Mouse (Mus musculus) thymus, postnatal 4 days (tissue): ENCODE data around the gene Acot2.
A peak's percentile ranks its signal among the peaks of the same experiment; 100 is the strongest.
"Not testable (repeated sequence)": the region's sequence is repeated elsewhere in the genome, so short reads cannot be mapped to it uniquely, and the experiment has no call there.

ENCODE experiments used
- DNase-seq: peaks from one replicate; pipeline ENCODE4 v3.0.0; 2021

Acot2 gene

DNA sequence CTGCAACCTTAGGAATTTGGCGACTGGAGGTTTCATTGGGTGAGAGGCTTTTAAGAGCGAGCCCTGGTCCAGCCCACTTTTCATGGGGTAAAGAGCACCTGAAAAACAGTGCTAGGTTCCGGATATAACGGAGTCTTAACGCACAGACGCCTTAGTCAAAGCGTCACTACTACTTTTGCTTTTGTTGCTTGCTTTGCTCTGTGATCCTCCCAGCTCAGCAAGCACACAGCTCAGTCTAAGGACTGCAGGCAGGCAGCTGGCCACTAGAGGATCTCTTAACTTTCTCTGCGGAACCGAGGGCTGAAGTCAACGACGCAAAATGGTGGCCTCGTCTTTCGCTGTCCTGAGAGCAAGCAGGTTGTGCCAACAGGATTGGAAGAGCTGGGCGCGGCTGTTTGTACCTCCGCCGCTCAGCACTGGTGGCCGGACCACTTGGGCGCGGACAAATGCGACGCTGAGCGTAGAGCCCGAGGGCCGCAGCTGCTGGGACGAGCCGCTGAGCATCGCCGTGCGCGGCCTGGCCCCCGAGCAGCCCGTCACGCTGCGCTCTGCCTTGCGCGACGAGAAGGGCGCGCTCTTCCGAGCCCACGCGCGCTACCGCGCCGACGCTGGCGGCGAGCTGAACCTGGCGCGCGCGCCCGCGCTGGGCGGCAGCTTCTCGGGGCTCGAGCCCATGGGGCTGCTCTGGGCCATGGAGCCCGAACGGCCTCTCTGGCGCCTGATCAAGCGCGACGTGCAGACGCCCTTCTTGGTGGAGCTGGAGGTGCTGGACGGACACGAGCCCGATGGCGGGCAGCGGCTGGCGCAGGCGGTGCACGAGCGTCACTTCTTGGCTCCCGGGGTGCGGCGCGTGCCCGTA, at the start of gene Acot2:
Acot2 (plus strand) TSS at position 279 of the 859 bp plus-strand sequence.
- peak; percentile 84 for DNase-seq

DNA sequence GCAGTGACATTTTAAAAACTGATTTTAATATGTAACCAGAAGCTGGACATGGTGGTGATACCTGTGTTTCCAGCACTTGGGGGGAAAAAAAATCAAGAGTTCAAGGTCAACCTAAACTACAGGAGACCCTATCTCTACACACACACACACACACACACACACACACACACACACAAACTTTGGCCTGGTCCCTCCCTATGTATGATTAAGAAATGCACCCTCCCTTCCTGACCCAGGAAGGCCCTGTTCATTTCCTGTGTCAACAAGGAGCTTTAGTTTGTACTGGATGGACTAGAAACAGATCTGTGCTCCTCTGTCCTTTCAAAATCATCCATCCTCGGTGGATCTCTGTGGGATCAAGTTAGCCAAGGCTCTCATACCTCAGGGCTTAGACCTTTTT, 49.1 kb upstream of the Acot2 start:
- DNase-seq = not testable (repeated sequence)

DNA sequence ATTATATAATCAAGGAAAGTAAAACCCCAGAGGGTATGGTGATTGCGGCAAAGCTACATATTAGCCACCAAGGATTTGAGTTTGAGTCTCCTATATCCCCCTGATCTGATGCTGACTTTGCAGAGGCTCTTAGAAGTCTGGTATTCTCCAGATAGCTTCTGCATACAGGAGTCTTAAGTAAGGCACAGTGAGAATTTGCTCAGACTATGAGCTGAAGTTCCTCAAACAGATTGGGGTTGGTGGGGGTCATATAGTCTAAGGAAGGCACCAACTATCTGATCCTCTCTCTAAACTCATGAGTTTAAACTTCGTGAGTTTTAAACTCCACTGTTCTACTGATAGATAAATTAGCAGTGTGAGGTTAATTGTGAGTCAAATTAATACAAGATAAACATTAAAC, 48.3 kb upstream of the Acot2 start:
- DNase-seq = no peak

DNA sequence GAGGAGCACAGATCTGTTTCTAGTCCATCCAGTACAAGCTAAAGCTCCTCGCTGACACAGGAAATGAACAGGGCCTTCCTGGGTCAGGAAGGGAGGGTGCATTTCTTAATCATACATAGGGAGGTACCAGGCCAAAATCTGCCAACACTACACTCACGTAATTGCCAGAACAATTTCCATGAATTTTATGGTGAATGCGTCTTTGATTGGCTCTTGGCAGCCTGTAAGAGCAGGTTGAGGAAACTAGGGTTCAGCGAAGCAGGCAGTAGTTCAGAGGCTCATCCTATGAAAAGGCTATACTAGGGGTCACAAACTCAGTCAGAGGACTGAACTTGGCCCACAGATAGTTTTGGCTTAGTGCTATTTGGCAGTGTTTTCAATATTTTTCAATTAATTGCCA, 47.6 kb upstream of the Acot2 start:
- DNase-seq = no peak

DNA sequence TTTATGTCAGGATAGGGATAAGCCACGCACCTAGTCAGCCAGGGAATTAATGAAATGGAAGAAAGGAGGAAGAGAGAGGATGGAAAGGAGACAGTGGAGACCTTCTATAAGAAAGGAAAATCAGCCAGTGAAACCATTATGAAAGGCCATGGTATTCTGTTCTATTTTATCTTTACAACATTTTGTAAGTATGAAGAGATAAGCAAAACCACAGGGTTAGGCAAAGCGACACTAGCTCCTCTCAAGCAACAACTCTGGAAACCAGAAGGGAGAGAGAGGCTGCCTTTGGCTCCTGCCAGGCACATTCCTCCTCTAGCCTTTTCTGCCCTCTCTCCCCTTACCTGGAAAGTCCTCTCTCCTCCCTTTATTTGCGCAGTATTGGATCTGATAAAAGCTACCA, 45.7 kb upstream of the Acot2 start:
- no peak for DNase-seq

DNA sequence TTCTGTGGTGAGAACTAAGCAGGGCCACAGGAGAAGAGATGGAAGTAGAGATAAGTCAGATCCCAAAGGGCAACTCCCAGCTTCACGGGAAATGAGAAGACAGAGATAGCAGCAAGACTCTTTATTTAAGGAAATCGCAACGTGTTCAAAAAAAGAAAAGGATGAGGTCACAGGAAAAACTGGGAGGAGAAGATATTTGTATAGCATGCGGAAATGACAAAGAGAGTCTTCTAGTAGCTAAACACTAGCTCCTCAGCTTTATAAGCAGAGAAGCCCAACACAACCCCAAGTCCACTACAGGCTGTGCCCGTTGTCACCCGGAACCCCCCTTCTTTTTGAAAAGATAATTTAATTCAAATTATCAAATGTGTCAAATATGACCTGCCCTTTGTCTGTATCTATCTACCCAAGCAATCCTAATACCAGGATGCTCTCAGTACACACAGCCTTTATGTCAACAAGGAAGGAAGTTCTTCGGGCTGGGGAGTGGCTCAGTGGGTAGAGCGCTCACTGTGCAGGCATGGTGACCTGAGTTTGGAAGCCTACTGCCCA, 40.3 kb upstream of the Acot2 start:
- DNase-seq = no peak

DNA sequence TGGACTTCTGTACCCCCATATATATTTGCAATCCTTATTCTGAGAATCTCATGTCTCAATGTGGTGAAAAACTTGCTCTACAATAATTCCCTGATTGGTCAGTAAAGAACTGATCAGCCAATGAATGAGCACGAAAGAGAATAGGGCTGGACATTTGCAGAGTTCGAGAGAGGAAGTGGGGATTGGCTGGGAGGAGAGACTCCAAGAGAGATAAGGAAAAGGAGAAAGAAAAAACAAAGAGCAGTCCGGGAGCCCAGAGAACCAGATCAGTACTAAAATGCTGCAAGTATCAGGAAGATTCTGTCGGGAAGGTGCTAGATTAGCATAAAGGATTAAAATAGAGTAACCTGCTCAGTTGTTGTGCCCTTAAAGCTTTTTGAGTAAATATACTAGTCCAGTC, 38.6 kb upstream of the Acot2 start:
- DNase-seq = no peak

DNA sequence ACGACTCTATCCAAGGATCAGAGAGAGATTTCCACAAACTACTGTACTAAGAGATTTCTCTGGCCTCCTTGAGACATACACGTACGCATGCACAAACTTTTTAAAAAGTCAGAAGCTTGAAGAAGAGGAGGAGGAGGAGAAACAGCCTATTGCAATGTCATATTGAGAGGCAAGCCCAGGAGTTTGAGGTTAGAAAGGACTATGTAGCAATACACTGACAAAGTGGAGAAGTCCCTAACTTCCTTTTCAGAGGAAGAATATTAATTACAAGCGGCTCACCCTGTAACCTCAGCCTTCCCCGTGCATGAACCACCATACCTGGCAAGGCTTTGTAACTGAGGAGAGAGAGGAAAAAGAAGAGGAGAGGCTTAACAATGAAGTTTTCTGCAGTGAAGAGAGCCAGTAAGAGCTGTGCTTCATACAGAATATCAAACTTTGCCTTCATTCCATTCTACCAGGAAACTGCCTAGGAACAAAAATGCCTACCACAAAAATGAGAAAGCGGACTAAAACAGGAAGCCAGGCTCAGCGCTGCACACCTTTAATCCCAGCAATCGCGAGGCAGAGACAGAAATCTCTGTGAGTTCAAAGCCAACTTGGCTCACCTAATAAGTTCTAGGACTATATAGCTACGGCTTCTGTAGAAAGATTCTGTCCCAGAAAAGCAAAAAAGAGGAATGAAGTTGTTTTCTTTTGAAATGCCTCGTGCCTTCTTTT, 37.7 kb upstream of the Acot2 start:
- DNase-seq = peak; percentile 18

DNA sequence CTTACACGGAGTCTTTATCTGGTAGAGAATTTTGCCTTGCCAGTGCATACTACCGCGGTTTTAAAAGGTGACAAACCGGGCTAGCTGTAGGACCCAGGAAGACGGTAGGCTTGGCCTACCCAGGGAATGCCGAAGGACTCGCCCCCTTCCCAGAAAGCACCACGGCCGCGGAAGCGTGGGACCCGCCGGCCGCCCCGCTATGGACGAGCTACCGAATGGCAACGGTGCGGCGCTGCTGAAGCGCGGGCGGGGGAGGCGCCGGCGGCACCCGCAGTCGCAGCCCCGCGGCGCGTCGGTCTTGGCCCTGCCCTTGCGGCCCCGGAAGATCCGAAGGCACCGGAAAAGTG, 37.2 kb upstream of the Acot2 start, which contains the start of gene Riox1:
Riox1 (plus strand) TSS at position 116 of the 347 bp plus-strand sequence.
- DNase-seq = peak; percentile 84

DNA sequence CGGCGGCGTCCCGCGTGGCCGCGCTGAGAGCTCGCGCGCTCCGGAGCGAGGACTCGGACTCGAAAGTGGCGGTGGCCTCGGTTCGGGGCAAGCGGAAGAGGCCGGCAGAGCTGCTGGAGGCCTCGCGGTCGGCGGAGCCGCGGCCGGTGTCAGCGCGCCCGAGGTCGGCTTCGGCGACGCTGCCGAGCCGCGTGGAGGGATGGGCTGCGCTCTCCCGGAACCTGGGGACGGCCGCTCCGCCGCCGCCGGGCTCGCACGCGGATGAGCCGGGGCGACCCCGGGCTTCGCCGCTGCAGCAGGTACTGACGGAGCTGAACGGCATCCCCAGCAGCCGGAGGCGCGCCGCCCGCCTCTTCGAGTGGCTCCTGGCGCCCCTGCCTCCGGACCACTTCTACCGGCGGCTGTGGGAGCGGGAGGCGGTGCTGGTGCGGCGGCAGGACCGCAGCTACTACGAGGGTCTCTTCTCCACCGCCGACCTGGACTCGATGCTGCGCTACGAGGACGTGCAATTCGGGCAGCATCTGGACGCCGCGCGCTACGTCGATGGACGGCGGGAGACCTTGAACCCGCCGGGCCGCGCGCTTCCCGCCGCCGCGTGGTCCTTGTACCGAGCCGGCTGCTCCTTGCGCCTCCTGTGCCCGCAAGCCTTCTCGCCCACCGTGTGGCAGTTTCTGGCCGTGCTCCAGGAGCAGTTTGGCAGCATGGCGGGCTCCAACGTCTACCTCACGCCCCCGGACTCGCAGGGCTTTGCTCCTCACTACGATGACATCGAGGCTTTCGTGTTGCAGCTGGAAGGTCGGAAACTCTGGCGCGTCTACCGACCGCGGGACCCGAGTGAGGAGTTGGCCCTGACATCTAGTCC, 36.6 kb upstream of the Acot2 start:
- peak; percentile 71 for DNase-seq

DNA sequence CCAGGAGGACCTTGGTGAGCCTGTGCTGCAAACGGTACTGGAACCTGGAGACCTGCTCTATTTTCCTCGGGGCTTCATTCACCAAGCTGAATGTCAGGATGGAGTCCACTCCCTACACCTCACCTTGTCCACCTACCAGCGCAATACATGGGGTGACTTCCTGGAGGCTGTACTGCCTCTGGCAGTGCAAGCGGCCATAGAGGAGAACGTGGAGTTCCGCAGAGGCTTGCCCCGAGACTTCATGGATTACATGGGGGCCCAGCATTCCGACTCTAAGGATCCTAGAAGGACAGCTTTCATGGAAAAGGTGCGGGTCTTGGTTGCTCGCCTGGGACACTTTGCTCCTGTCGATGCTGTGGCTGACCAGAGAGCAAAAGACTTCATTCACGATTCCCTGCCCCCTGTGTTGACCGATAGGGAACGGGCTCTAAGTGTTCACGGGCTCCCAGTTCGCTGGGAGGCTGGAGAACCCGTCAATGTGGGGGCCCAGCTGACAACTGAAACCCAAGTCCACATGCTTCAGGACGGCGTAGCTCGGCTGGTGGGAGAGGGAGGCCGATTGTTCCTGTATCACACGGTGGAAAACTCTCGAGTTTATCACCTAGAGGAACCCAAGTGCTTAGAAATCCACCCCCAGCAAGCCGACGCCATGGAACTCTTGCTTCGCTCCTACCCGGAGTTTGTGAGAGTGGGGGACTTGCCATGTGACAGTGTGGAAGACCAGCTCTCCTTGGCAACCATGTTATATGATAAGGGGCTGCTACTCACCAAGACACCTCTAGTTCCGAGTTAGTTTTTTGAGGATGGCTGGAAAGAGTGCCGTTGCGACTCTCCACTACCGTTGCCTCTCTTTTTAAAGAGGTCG, 35.7 kb upstream of the Acot2 start:
- DNase-seq = no peak

DNA sequence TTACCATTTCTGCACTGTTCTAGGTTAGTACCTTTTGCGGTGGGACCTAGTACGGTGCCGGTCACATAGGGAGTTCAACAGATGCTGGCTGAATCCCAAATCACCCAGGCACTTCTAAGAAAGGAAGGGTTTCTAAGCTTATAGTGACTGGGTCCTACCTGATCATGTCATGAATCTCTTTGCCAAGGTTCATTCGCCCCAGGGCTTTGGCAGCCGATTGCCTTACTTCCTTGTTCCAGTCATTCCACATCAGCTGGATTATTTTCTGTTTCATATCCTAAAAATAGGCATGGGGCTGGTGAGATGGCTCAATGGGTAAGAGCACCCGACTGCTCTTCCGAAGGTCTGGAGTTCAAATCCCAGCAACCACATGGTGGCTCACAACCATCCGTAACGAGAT, 29.4 kb upstream of the Acot2 start:
- DNase-seq = no peak

DNA sequence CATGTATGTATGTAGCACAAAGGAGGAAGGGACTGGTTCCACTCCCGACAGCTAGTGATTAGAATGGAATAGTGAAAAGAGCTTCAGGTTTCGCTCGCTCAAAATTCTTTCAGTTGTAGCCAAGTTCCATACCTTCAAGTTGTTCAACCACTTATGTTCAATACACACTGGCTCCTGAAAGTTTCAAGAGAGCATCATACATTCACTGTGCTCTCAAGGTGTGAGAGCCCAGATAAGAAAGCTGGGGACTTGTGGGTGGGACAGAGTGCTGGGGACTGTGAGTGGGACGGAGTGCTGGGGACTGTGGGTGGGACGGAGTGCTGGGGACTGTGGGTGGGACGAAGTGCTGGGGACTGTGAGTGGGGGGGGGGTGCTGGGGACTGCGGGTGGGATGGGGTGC, 22.4 kb upstream of the Acot2 start:
- DNase-seq = no peak

DNA sequence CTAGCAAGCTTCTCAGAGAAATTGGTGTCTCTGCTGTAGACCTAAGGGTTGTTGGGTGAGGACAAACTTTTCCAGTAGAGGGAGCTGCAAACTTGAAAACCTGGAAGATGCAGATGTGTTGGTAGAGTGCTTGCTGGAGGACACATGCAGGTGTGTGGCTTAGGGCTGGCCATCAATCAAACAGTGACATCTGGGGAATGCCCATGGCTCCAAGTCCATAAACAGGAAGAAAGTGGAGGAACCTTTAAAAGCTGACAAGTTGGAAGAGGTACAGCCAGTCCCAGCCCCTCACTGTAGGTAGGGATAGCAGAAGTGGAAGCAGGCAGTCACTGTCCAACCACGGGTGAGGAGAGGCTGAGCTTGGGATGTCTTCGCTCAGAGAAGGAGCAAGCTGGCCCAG, 15.5 kb upstream of the Acot2 start:
- peak; percentile 39 for DNase-seq

DNA sequence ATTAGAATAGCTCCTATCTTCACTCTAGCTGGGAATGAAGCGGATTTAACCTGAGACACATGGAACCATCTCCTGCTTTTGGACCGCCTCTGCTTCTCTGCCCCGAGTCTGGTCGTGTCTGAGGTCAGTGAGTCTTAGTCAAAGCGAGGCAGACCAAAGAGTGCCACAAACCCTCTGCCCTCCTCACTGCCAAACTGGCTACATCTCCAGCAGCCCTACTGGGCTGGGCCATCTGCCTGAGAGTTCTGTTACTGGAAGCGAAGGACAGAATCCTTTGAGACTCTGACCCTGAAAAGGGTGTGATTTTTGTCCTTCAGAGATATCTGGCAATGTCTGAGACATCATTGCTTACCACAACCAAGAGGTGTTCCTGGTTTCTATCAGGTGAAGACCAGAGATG, 8.8 kb upstream of the Acot2 start:
- DNase-seq = no peak

DNA sequence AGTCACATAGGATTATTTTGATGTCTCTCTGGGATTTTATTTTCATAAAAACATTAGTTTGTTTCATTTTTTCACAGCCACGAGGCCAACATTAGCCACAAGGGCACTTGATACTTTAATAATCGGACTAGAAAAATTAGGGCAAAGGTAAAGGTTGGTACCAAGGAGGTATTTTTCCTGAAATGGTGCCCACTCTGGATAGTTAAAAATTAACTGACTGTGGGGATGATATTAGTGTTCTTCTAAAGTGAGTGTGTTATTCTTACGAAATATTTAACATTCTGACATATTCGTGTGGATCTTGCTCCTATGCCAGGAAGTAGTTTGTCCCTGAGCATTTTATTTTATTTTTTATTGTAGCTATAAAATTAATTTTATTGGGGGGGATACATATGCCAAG, 6.0 kb upstream of the Acot2 start:
- no peak for DNase-seq

DNA sequence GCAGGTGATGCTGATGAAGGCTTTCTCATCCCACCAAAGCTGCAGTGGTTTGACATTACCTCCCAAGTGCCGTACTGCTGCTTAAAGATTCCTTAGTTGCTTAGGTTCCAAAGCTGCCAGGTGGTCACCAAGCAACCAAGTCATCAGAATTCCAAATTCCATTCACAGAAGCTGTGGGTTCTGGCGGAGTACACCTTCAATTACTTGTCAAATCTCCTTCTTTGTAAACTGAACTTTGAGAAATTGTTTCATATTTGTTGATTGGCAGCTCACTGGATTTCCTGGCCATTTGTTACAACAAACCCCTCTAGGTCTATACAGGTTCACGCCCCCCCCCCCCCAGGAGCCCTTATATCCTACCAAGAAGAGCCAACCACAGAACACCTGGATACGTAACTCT, 2.9 kb upstream of the Acot2 start, which contains the start of gene Heatr4:
Heatr4 (minus strand) TSS at position 101 of the 400 bp plus-strand sequence.
- DNase-seq = no peak

DNA sequence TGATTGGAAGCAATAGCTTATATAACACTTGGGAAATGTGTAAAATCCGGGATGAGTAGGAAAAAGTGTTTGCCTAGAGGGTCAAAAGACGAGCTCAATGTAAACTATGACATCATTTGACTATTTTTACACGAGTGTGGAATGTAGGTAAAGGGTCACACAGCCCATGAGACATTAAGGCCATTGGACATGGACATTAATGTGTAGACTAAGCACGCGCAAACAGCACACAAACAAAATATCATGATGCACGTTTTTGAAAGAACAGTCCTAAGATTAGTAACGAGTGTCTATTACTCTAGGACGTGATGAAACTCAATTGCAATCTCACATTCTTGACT, 449 bp upstream of the Acot2 start:
- no peak for DNase-seq

DNA sequence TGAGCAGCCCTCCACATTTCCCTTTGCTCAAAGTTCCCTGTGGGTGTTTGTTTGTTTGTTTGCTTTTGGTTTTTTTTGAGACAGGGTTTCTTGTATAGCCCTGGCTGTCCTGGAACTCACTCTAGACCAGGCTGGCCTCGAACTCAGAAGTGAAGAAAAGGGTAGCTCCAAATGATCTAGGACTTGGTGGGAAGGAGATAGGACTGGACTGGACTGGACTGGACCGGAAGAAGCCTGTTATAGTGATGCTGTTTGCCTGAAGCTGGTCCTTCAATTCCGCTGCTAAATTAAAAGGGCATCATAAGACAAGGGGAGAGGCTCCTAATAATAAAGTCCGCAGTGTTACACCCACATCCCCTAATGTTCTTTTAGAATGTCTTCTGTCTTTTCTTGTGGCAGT, 822 bp downstream of the Acot2 start:
- DNase-seq = no peak

DNA sequence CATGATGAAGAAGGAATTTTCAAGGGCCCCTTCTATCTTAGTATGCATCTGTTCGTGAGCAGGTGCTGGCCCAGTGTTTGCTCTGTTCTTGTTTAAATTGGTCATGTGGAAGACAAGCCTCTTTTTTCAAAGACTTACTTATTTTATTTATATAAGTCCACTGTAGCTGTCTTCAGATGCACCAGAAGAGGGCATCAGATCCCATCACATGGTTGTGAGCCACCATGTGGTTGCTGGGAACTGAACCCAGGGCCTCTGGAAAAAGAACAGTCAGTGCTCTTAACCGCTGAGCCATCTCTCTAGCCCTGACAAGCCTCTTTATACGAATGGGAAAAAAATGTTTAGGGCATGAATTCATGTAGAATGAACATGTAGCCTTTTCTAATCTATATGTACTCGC, 1.7 kb downstream of the Acot2 start:
- DNase-seq = no peak

DNA sequence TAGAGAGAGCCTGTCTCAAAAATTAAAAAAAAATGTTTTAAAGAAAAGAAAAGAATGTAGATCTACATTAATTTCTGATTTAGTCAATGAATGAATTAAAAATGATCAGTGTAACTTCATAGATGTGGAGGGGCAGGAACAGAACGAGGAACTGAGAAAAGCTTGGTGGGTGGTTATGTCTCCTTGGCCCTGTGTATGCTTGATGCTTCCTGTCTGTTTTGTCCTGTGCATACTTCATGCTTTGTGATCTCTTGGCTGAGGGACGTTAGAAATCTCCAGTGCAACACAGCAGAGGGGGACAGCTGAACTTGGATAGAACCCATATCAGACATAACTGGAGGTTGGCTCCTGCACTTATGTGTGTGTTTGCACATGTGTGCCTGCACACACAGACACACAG, 9.6 kb downstream of the Acot2 start:
- DNase-seq = no peak
